Mouse (Mus musculus) megakaryocyte-erythroid progenitor cell, adult 5-6 weeks (primary cell): Measurements from ENCODE around the gene Slc17a2. TPM values are rescaled to one million over a fixed set of nuclear protein-coding genes. Genes with fewer than 3 reads are reported as not detected.

Experiments
- ATAC-seq: replicated peaks from 2 replicates; pipeline ENCODE4 v1.8.0; 2016; ENCODE audit warnings: mild to moderate bottlenecking, inconsistent platforms; ENCODE audit not compliant: severe bottlenecking, poor library complexity, low FRiP score, low TSS enrichment
- total RNA-seq, 2 experiments: library from RNA; stranded (forward) in 1 of 2; stranded (reverse) in 1 of 2; fragments of 200-1000, 215-1000 nt in 1 of 2; fragments of >200 nt in 1 of 2; fragmentation: Nextera tagmentation in 1 of 2; gene quantifications; 2 replicates each; pipeline ENCODE4 v1.2.3; 2014 to 2017

Slc17a2 gene
- total RNA-seq, 2 experiments from 2014 or later, result not detected

GRCm38 (mm10) chr13:23868790-23869533 is 62.2 kb downstream of the Slc17a2 start:
- ATAC-seq, result no peak

- no peak for ATAC-seq
Measured at GRCm38 (mm10) chr13:23869996-23870395, 63.2 kb downstream of the Slc17a2 start.

- ATAC-seq, result 0 out of 2 replicates have a peak, but pooled peaks have one; percentile 55
Measured at GRCm38 (mm10) chr13:23873141-23873540, 66.3 kb downstream of the Slc17a2 start.

Other genes with a start within 250 kb of the Slc17a2 start
- gene Hist1h3e, start 244.6 kb upstream of the Slc17a2 start, total RNA-seq (2014; fragmentation: Nextera tagmentation), result 124 and 193 TPM in 2 replicates
- gene Hist1h3e, start 244.6 kb upstream of the Slc17a2 start, total RNA-seq (2017), result 254 and 322 TPM in 2 replicates
- gene Hist1h2ae, start 235.8 kb upstream of the Slc17a2 start, total RNA-seq (2014; fragmentation: Nextera tagmentation), result 5.7 and 12.6 TPM in 2 replicates
- 237 and 359 TPM in 2 replicates for gene Hist1h2ae, start 235.8 kb upstream of the Slc17a2 start, total RNA-seq (2017)
- 386 and 627 TPM in 2 replicates for gene Hist1h2bg, start 235.6 kb upstream of the Slc17a2 start, total RNA-seq (2014; fragmentation: Nextera tagmentation)
- gene Hist1h2bg, start 235.6 kb upstream of the Slc17a2 start, total RNA-seq (2017), result 891 and 1,210 TPM in 2 replicates
- 342 and 512 TPM in 2 replicates for gene Hist1h2bf, start 232.8 kb upstream of the Slc17a2 start, total RNA-seq (2014; fragmentation: Nextera tagmentation)
- gene Hist1h2bf, start 232.8 kb upstream of the Slc17a2 start, total RNA-seq (2017), result 329 and 662 TPM in 2 replicates
- 1.4 and 11.1 TPM in 2 replicates for gene Hist1h2ad, start 232.6 kb upstream of the Slc17a2 start, total RNA-seq (2014; fragmentation: Nextera tagmentation)
- gene Hist1h2ad, start 232.6 kb upstream of the Slc17a2 start, total RNA-seq (2017), result 1,263 and 1,317 TPM in 2 replicates
- gene Hist1h3d, start 231.2 kb upstream of the Slc17a2 start, total RNA-seq (2014; fragmentation: Nextera tagmentation), result 123 and 185 TPM in 2 replicates
- 84.0 and 189 TPM in 2 replicates for gene Hist1h3d, start 231.2 kb upstream of the Slc17a2 start, total RNA-seq (2017)
- gene Hist1h4d, start 225.4 kb upstream of the Slc17a2 start, total RNA-seq (2014; fragmentation: Nextera tagmentation), result 470 and 507 TPM in 2 replicates
- 756 and 1,171 TPM in 2 replicates for gene Hist1h4d, start 225.4 kb upstream of the Slc17a2 start, total RNA-seq (2017)
- 26.9 and 37.8 TPM in 2 replicates for gene Hist1h2be, start 185.9 kb upstream of the Slc17a2 start, total RNA-seq (2014; fragmentation: Nextera tagmentation)
- gene Hist1h2be, start 185.9 kb upstream of the Slc17a2 start, total RNA-seq (2017), result 47.9 and 73.4 TPM in 2 replicates
- gene Hist1h1e, start 184.4 kb upstream of the Slc17a2 start, total RNA-seq (2014; fragmentation: Nextera tagmentation), result 289 and 399 TPM in 2 replicates
- 199 and 265 TPM in 2 replicates for gene Hist1h1e, start 184.4 kb upstream of the Slc17a2 start, total RNA-seq (2017)
- 3.8 and 6.0 TPM in 2 replicates for gene Hist1h2ac, start 123.0 kb upstream of the Slc17a2 start, total RNA-seq (2014; fragmentation: Nextera tagmentation)
- gene Hist1h2ac, start 123.0 kb upstream of the Slc17a2 start, total RNA-seq (2017), result 56.0 and 87.4 TPM in 2 replicates
- 74.9 and 133 TPM in 2 replicates for gene Hist1h2bc, start 122.8 kb upstream of the Slc17a2 start, total RNA-seq (2014; fragmentation: Nextera tagmentation)
- gene Hist1h2bc, start 122.8 kb upstream of the Slc17a2 start, total RNA-seq (2017), result 136 and 209 TPM in 2 replicates
- 1.3 TPM in 1 of 2 replicates, not detected in the other for gene Hist1h1t, start 111.2 kb upstream of the Slc17a2 start, total RNA-seq (2014; fragmentation: Nextera tagmentation)
- gene Hist1h1t, start 111.2 kb upstream of the Slc17a2 start, total RNA-seq (2017), result 1.3 TPM in 1 of 2 replicates, not detected in the other
- gene Hist1h4c, start 108.5 kb upstream of the Slc17a2 start, total RNA-seq (2014; fragmentation: Nextera tagmentation), result 153 and 163 TPM in 2 replicates
- 166 and 397 TPM in 2 replicates for gene Hist1h4c, start 108.5 kb upstream of the Slc17a2 start, total RNA-seq (2017)
- gene Hfe, start 96.1 kb upstream of the Slc17a2 start, total RNA-seq (2014; fragmentation: Nextera tagmentation), result not detected in 2 replicates
- gene Hfe, start 96.1 kb upstream of the Slc17a2 start, total RNA-seq (2017), result 0.27 and 1.9 TPM in 2 replicates
- 152 and 164 TPM in 2 replicates for gene Hist1h1c, start 68.2 kb upstream of the Slc17a2 start, total RNA-seq (2014; fragmentation: Nextera tagmentation)
- gene Hist1h1c, start 68.2 kb upstream of the Slc17a2 start, total RNA-seq (2017), result 474 and 577 TPM in 2 replicates
- 81.7 and 130 TPM in 2 replicates for gene Hist1h3c, start 61.4 kb upstream of the Slc17a2 start, total RNA-seq (2014; fragmentation: Nextera tagmentation)
- 369 and 555 TPM in 2 replicates for gene Hist1h3c, start 61.4 kb upstream of the Slc17a2 start, total RNA-seq (2017)
- 322 and 625 TPM in 2 replicates for gene Hist1h2bb, start 60.3 kb upstream of the Slc17a2 start, total RNA-seq (2014; fragmentation: Nextera tagmentation)
- gene Hist1h2bb, start 60.3 kb upstream of the Slc17a2 start, total RNA-seq (2017), result 4,065 and 6,565 TPM in 2 replicates
- 69.7 and 80.3 TPM in 2 replicates for gene Hist1h2ab, start 55.9 kb upstream of the Slc17a2 start, total RNA-seq (2014; fragmentation: Nextera tagmentation)
- gene Hist1h2ab, start 55.9 kb upstream of the Slc17a2 start, total RNA-seq (2017), result 1,316 and 2,308 TPM in 2 replicates
- gene Hist1h3b, start 54.7 kb upstream of the Slc17a2 start, total RNA-seq (2014; fragmentation: Nextera tagmentation), result 324 and 486 TPM in 2 replicates
- gene Hist1h3b, start 54.7 kb upstream of the Slc17a2 start, total RNA-seq (2017), result 276 and 731 TPM in 2 replicates
- 164 and 186 TPM in 2 replicates for gene Hist1h4b, start 50.0 kb upstream of the Slc17a2 start, total RNA-seq (2014; fragmentation: Nextera tagmentation)
- 396 and 733 TPM in 2 replicates for gene Hist1h4b, start 50.0 kb upstream of the Slc17a2 start, total RNA-seq (2017)
- 58.4 and 68.4 TPM in 2 replicates for gene Hist1h4a, start 45.8 kb upstream of the Slc17a2 start, total RNA-seq (2014; fragmentation: Nextera tagmentation)
- 328 and 432 TPM in 2 replicates for gene Hist1h4a, start 45.8 kb upstream of the Slc17a2 start, total RNA-seq (2017)
- gene Hist1h3a, start 44.6 kb upstream of the Slc17a2 start, total RNA-seq (2014; fragmentation: Nextera tagmentation), result 67.8 and 132 TPM in 2 replicates
- 285 and 495 TPM in 2 replicates for gene Hist1h3a, start 44.6 kb upstream of the Slc17a2 start, total RNA-seq (2017)
- 324 and 695 TPM in 2 replicates for gene Hist1h1a, start 43.3 kb upstream of the Slc17a2 start, total RNA-seq (2014; fragmentation: Nextera tagmentation)
- gene Hist1h1a, start 43.3 kb upstream of the Slc17a2 start, total RNA-seq (2017), result 1,816 and 2,974 TPM in 2 replicates
- not detected in 2 replicates for gene Trim38, start 37.1 kb upstream of the Slc17a2 start, total RNA-seq (2014; fragmentation: Nextera tagmentation)
- gene Trim38, start 37.1 kb upstream of the Slc17a2 start, total RNA-seq (2017), result not detected in 2 replicates
- gene Slc17a3, start 32.4 kb downstream of the Slc17a2 start, total RNA-seq (2014; fragmentation: Nextera tagmentation), result not detected in 2 replicates
- not detected in 2 replicates for gene Slc17a3, start 32.4 kb downstream of the Slc17a2 start, total RNA-seq (2017)
- not detected in 2 replicates for gene Slc17a1, start 60.8 kb downstream of the Slc17a2 start, total RNA-seq (2014; fragmentation: Nextera tagmentation)
- gene Slc17a1, start 60.8 kb downstream of the Slc17a2 start, total RNA-seq (2017), result not detected in 2 replicates
- 1.2 TPM in 2 replicates for gene Slc17a4, start 108.0 kb downstream of the Slc17a2 start, total RNA-seq (2014; fragmentation: Nextera tagmentation)
- 1.0 and 1.3 TPM in 2 replicates for gene Slc17a4, start 108.0 kb downstream of the Slc17a2 start, total RNA-seq (2017)
- not detected in 2 replicates for gene Hist1h2ba, start 127.2 kb downstream of the Slc17a2 start, total RNA-seq (2014; fragmentation: Nextera tagmentation)
- not detected in 2 replicates for gene Hist1h2ba, start 127.2 kb downstream of the Slc17a2 start, total RNA-seq (2017)
- gene Hist1h2aa, start 127.5 kb downstream of the Slc17a2 start, total RNA-seq (2014; fragmentation: Nextera tagmentation), result not detected in 2 replicates
- not detected in 2 replicates for gene Hist1h2aa, start 127.5 kb downstream of the Slc17a2 start, total RNA-seq (2017)
- not detected in 2 replicates for gene Scgn, start 184.2 kb downstream of the Slc17a2 start, total RNA-seq (2014; fragmentation: Nextera tagmentation)
- gene Scgn, start 184.2 kb downstream of the Slc17a2 start, total RNA-seq (2017), result not detected in 2 replicates